Mouse (Mus musculus) embryonic facial prominence, embryonic 15.5 days (tissue): ENCODE measurements around the gene Prss37. TPM values are rescaled to one million over a fixed set of nuclear protein-coding genes. Genes with fewer than 3 reads are reported as not detected.

Experiments used
- polyA plus RNA-seq: library from polyadenylated mRNA; unstranded; fragments of >200 nt; fragmentation: Nextera tagmentation; extraction: Ambion mirVana; gene quantifications from 2 replicates; pipeline ENCODE4 v1.2.1, GENCODE M21; 2015

The Prss37 gene
- polyA plus RNA-seq, 1 experiment from 2014 or later, result not detected

Other genes starting within 250 kb of the Prss37 start
- gene Agk, start 194.3 kb downstream of the Prss37 start, polyA plus RNA-seq, result 40.6 and 44.0 TPM in 2 replicates
- 8.0 and 10.7 TPM in 2 replicates for gene E330009J07Rik, start 83.4 kb downstream of the Prss37 start, polyA plus RNA-seq
- not detected in 2 replicates for gene Wee2, start 80.4 kb downstream of the Prss37 start, polyA plus RNA-seq
- gene Ssbp1, start 48.2 kb downstream of the Prss37 start, polyA plus RNA-seq, result 140 and 141 TPM in 2 replicates
- gene Tas2r137, start 28.3 kb downstream of the Prss37 start, polyA plus RNA-seq, result not detected in 2 replicates
- not detected in 2 replicates for gene Tas2r108, start 26.0 kb downstream of the Prss37 start, polyA plus RNA-seq
- not detected in 2 replicates for gene Olfr461, start 35.5 kb upstream of the Prss37 start, polyA plus RNA-seq
- not detected in 2 replicates for gene Olfr460, start 50.0 kb upstream of the Prss37 start, polyA plus RNA-seq
- 1.6 and 1.8 TPM in 2 replicates for gene Clec5a, start 66.3 kb upstream of the Prss37 start, polyA plus RNA-seq
- not detected in 2 replicates for gene Tas2r138, start 93.8 kb upstream of the Prss37 start, polyA plus RNA-seq
- 0.05 and 0.16 TPM in 2 replicates for gene Mgam, start 109.3 kb upstream of the Prss37 start, polyA plus RNA-seq